8 mouse cellular contexts compared by ENCODE assay signal in the genomic region with DNA sequence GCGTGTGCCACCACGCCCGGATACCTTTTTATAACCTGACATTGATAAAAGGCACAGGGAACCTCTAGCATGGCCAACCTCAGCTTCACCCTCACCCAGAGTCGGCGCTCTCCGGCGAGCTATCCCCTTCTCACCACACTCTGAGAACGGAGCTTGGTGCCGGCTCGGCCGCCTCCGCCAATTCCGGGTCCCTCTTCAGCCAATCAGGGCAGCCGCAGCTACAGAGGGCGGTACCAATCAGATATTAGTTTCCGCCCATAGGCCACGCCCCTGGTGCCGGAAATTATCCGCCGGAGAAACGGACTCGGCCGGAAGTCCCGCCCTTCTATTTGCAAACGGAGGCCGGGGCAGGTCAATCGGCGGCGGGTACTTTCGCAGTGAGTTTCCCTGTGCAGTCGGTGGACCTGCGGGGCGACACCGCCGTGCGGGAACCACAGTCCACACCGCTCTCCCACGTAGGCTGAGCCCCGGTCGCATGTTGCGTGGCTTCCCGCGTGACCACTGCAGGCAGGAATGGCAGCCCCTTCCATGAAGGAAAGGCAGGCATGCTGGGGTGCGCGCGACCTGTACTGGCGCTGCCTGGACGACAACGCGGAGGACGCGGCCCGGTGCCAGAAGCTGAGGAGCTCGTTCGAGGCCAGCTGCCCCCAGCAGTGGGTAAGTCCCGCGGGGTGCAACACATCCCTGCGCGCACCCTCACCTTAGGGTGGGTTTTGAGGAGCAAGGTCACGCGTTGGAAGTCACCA. TPM values are rescaled to one million over a fixed set of nuclear protein-coding genes. Genes with fewer than 3 reads are reported as not detected.
DNase-seq lines count a peak whose midpoint lies in the region; ATAC-seq lines count a peak whose summit lies in the region.

A gene (plus strand): TSS at position 342 of the 746 bp plus-strand sequence.

- ATAC-seq in intestine, embryonic 14.5 days (replicated peaks; ENCODE audit: low FRiP score, low TSS enrichment, low read depth) = peak; percentile 98

- no peaks in the 10 kb centered on the region for H3K9me3 ChIP-seq in intestine, embryonic 14.5 days (ENCODE audit: control insufficient read depth, low read length)

- peak within 1 kb of the TSS; percentile 95 for H3K4me3 ChIP-seq in intestine, embryonic 14.5 days (ENCODE audit: low read depth, low read length)

- no peaks in the 10 kb centered on the region for H3K27me3 ChIP-seq in intestine, embryonic 14.5 days (replicated peaks; ENCODE audit: control insufficient read depth, insufficient read depth, low read length)

- peak within 1 kb of the TSS; percentile 43 for H3K27ac ChIP-seq in intestine, embryonic 14.5 days (ENCODE audit: low read depth)

- H3K36me3 ChIP-seq in intestine, embryonic 14.5 days (ENCODE audit: control insufficient read depth, insufficient read depth, low read length) = peaks cover 30% of the 10 kb centered on the region

- peaks cover 11% of the 10 kb centered on the region for H3K4me1 ChIP-seq in intestine, embryonic 14.5 days (replicated peaks; ENCODE audit: control insufficient read depth, insufficient read depth, low read length)

- intact Hi-C loops in left cerebral cortex, postnatal 14 days (cut with DNase I) = loop anchor here (10.0 kb wide), 1 partner anchor 468 kb away; no protein-coding TSS in a partner anchor

- peak within 1 kb of the TSS; percentile 89 for H3K4me2 ChIP-seq in intestine, embryonic 14.5 days (ENCODE audit: low read length)

- DNase-seq in adrenal gland, adult 18-20 months (ENCODE audit: low spot score in 2 of 2) = peak; percentile 98
- peak; percentile 98 for DNase-seq in embryo, embryonic 11 days
- peak; percentile 96 for DNase-seq in gastrocnemius, postnatal 25 days
- peak; percentile 99 for DNase-seq in intestine, embryonic 14.5 days (ENCODE audit: low spot score)
- peak; percentile 97 to 98 for DNase-seq in left cerebral cortex, postnatal 14 days (ENCODE audit: low spot score in 2 of 2)
- DNase-seq in mesoderm, embryonic 11.5 days (ENCODE audit: low read depth, low spot score) = peak; percentile 97
- peak; percentile 95 to 96 for DNase-seq in right cerebral cortex, postnatal 36 days (ENCODE audit: low spot score in 2 of 2)
- DNase-seq in yolk sac, embryonic 10.5 days (ENCODE audit: low spot score) = peak; percentile 95

- H3K9ac ChIP-seq in intestine, embryonic 14.5 days (ENCODE audit: low read length) = peak within 1 kb of the TSS; percentile 76

- under 1% methylated on average over 61 of the region's 61 CpGs for WGBS in intestine, embryonic 14.5 days

RNA-seq across cellular contexts. Expression of the gene that starts here (rescaled TPM):
- 10 to 100 TPM; 23.0 to 26.5 TPM for total RNA-seq in adrenal gland, adult 18-20 months (2021)
- total RNA-seq in gastrocnemius, postnatal 25 days (2021) = 10 to 100 TPM; 19.8 to 23.0 TPM
- polyA plus RNA-seq in intestine, embryonic 14.5 days (2014; fragmentation: Nextera tagmentation; extraction: Ambion mirVana) = 62.2 and 66.2 TPM in 2 replicates
- total RNA-seq in left cerebral cortex, postnatal 14 days (2021) = 10 to 100 TPM; 27.4 to 30.5 TPM

Comparison
In these comparisons a context has a peak if more than half of its experiments do, and no peak if none do; other contexts are left out.
1. Peak in every context shown above with its lines: DNase-seq, ATAC-seq, H3K4me3 ChIP-seq and H3K27ac ChIP-seq.